ENCODE assay signal across 16 mouse cellular contexts in the genomic region with DNA sequence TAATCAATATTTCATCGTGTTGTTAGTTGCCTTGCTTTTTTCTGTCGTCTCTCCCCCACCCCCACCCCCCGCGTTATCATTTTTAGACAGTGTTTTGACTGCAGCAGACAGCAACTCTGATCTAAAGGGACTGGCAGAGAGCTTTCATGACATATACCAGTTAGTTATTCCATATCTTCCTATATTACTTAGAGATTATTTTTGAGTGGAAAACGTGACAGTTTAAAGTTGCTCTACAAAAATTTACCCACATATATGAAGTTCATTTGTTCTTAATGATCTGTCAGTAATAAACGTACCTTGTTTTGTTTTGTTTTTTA.
"Had no signal": no experiment of that assay in that cellular context is flagged by ENCODE, and none has a peak within 500 bp of the region (broad histone marks: within the 10 kb centered on the region; RNA-seq: fewer than 3 reads in every experiment).

No protein-coding gene starts in this region.

- H3K9ac ChIP-seq: neural tube, embryonic 13.5 days; neural tube, embryonic 15.5 days; stomach, embryonic 15.5 days had no signal

- H3K9me3 ChIP-seq: neural tube, embryonic 13.5 days; neural tube, embryonic 15.5 days; stomach, embryonic 15.5 days had no signal

- H3K27me3 ChIP-seq: neural tube, embryonic 13.5 days; neural tube, embryonic 15.5 days; stomach, embryonic 15.5 days had no signal

- DNase-seq: retina, postnatal 1 day; right cerebral cortex, adult 18-20 months; right cerebral cortex, postnatal 14 days; right cerebral cortex, postnatal 25 days; right cerebral cortex, postnatal 4 days; spleen, adult 18-20 months; thymus, adult 18-20 months; thymus, adult 2 months; thymus, postnatal 14 days; thymus, postnatal 25 days; thymus, postnatal 36 days; thymus, postnatal 4 days had no signal

- H3K4me3 ChIP-seq: neural tube, embryonic 13.5 days; neural tube, embryonic 15.5 days; stomach, embryonic 15.5 days had no signal

- H3K36me3 ChIP-seq: neural tube, embryonic 13.5 days; neural tube, embryonic 15.5 days; stomach, embryonic 15.5 days had no signal

- H3K4me2 ChIP-seq: neural tube, embryonic 13.5 days; neural tube, embryonic 15.5 days; stomach, embryonic 15.5 days had no signal

- H3K27ac ChIP-seq: neural tube, embryonic 13.5 days; neural tube, embryonic 15.5 days; stomach, embryonic 15.5 days; stomach, postnatal 0 days had no signal

- H3K4me1 ChIP-seq: neural tube, embryonic 15.5 days; stomach, embryonic 15.5 days had no signal
